Mouse (Mus musculus): ENCODE results near the gene Mdm2.

GRCm38 (mm10) chr10:117671266-117671665, 39.3 kb downstream of the Mdm2 start:
- TF ChIP-seq CTCF (IDR thresholded peaks at IDR 0.05; ENCODE audit: control insufficient read depth, insufficient read depth, low read length) (no peak), POLR2A (IDR thresholded peaks at IDR 0.05; ENCODE audit: borderline replicate concordance, control insufficient read depth, low read depth, low read length) (no peak)
